Mouse (Mus musculus): ENCODE results near the gene Asb14.
"Not testable (repeated sequence)": the region's sequence is repeated elsewhere in the genome, so short reads cannot be mapped to it uniquely, and the experiment has no call there.

Gene Asb14

GRCm38 (mm10) chr14:26894392-26894791, at the start of gene Asb14:
TSS of gene Asb14 (plus strand) at chr14:26894557.
- DNase-seq: no peak

DNA sequence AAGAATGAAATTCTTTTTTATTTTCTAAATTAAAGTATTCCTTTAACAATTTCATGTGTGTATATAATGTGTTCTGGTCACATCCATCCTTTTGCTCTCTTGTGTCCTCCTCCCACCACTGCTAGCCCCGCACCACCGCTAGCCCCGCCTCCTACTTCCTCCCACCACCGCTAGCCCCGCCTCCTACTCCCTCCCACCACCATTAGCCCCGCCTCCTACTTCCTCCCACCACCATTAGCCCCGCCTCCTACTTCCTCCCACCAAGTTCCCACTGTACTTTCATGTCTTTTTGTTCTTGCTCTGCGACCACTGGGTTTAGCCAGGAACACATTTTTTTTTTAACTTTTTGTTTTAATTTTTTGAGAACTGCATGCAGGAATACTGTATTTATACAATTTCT, 41.3 kb upstream of the Asb14 start:
- no peak for DNase-seq

DNA sequence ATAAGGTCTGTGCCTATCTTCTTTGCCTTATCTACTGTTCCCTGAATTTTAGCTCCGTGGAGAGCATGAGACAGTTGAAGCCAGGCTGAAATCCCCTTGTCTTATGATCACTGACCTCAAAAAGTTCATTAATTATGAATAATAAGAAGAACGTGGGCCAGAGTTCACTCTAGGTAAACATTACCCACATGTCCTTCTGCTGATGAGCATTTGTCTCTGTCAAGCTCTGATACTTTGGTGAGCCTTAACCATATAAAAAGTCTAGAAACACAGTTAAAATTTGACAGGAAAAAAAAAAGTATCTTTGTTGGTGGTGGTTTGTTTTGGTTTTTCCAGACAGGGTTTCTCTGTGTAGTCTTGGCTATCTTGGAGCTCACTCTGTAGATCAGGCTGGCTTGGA, 40.3 kb upstream of the Asb14 start:
- DNase-seq: peak; percentile 10 to 25

GRCm38 (mm10) chr14:26858364-26858763, 36.0 kb upstream of the Asb14 start:
- DNase-seq: peak; percentile 34 to 41

DNA sequence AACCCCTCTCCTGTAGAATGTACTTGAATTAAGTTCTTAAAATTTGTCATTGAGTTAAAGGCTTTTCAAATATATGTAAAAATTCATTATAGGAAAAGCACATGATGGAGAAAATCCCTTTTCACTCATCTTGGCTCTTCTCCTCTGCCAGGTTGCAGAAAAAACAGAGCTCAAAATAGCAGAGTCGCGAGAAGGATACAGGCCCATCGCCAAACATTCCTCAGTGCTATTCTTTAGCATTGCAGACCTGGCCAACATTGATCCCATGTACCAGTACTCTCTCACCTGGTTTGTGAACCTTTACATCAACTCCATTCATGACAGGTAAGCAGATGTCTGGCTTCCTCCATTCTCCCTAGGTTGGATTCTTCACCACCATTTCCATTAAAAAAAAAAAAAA, 35.3 kb upstream of the Asb14 start:
- DNase-seq: no peak

GRCm38 (mm10) chr14:26867356-26867755, 27.0 kb upstream of the Asb14 start:
- no peak for DNase-seq

GRCm38 (mm10) chr14:26868299-26868698, 26.1 kb upstream of the Asb14 start:
- DNase-seq: no peak

- no peak for DNase-seq
These were observed 15.6 kb upstream of the Asb14 start for GRCm38 (mm10) chr14:26878756-26879155.

DNA sequence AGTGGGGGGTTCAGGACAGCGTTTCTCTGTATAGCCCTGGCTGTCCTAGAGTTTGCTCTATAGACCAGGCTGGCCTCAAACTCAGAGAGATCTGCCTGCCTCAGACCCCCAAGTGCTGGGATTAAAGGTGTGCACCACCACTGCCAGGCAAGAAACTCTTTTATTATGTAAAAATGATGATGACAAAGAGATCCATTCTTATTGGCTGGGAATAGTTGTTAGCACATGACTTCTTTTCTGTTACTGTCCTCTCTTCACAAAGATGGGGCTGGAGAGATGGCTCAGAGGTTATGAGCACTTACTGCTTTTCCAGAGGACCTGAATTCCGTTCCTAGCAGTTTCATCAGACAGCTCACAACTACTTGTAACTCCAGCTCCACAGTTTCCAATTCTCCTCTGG, 14.4 kb upstream of the Asb14 start:
- DNase-seq: no peak

GRCm38 (mm10) chr14:26881700-26882099, 12.7 kb upstream of the Asb14 start:
- no peak for DNase-seq

DNA sequence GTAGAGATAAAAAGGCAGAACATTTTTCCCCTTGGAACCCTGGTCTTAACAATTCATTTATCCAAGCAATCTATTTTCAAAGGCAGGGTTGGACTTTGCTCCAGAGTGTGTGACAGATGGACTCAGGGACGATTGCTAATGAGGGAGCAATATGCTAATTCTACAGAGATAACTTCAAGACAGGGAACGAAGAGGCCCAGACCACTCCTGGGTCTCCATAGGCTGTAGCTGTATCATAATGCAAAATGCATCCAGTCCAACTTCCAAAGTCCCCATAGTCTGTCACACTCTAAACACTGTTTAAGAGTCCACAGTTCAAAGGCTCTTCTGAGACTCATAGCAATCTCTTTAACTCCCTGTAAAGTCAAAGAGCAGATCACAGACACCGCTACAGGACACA, 7.1 kb upstream of the Asb14 start:
- DNase-seq: no peak

GRCm38 (mm10) chr14:26890777-26891176, 3.6 kb upstream of the Asb14 start:
- no peak for DNase-seq

GRCm38 (mm10) chr14:26899490-26899889, 5.1 kb downstream of the Asb14 start:
- no peak for DNase-seq

GRCm38 (mm10) chr14:26900893-26901292, 6.5 kb downstream of the Asb14 start:
- no peak for DNase-seq

DNA sequence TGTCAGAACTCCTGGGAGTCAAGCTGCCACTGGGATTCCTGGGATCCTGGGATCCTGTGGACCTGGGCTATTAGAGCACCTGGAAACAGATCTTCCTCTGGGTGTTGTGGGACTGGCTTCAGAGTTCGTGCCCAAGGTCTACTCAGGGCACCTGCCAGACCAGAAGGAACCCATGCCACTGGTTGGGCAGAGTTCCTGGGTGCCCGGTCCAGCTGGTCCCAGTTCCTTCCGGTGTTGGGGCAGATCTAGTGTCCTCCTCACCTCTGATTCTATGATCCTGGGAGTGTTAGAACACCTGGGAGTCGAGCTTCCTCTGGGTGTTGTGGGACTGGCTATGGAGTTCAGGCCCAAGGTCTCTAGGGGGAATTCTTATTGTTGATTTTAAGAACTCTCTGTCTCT, 13.0 kb downstream of the Asb14 start:
- no peak for DNase-seq

- DNase-seq: not testable (repeated sequence)
These were observed 16.1 kb downstream of the Asb14 start for GRCm38 (mm10) chr14:26910461-26910860.

DNA sequence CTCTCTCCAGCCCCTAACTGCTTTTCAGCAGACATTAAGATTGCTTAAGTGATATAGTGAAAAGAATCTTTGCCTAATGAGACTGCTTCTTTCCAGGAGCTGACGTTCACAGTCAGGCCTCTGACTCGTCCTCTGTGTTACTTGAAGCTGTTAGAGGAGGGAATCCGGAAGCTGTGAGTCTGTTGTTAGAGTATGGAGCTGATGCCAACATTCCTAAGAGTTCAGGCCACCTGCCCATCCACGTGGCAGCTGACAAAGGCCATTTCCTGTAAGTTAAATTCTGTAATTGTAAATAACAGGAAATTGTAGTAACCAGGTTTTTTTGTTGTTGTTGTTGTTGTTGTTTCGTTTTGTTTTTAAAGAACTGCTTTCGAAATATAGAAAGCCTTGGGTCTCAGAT, 16.8 kb downstream of the Asb14 start:
- DNase-seq: peak; percentile 43 to 46

DNA sequence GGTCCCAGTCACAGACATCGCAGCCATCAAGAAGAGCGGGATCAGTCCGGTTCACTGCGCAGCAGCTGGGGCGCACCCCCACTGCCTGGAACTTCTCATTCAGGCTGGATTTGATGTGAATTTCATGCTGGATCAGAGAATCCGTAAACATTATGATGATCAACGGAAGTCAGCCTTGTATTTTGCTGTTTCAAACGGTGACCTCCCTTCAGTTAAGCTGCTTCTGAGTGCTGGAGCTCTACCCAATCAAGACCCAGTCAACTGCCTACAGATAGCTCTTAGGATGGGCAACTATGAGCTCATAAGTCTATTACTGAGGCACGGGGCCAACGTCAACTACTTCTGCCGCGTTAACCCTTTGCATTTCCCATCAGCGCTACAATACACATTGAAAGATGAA, 17.5 kb downstream of the Asb14 start:
- DNase-seq: no peak

DNA sequence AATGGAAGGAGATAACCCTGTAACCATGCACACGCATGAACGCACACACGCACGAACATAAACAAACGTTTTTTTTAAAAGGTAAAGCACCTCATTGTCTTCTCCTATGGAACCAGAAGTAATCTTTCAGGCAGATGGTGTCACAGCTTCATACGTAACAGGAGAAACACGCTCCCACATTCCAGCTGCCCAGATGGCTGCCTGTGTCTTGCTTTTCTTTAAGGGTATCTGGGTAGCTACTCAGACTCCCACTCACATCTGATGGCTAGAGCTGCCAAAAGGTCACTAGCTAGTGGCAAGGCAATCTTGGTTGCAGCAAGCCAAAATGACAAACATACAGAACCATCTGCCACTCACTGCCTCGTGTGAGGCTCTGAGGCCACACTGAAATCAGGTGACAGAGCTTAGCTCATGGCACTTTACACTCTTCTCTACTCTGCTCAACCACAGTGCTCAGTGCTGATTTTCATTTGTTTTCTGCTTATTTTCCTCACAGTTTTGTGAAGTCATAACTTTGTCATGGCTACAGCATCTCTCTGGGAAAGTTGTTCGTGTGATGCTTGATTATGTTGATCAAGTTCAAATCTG, 19.4 kb downstream of the Asb14 start:
- no peak for DNase-seq

- no peak for DNase-seq
These were observed 25.0 kb downstream of the Asb14 start for GRCm38 (mm10) chr14:26919310-26919709.

- no peak for DNase-seq
These were observed 29.5 kb downstream of the Asb14 start for GRCm38 (mm10) chr14:26923702-26924421.

GRCm38 (mm10) chr14:26934891-26935290, 40.5 kb downstream of the Asb14 start:
- peak; percentile 52 to 66 for DNase-seq

- no peak for DNase-seq
These were observed 41.2 kb downstream of the Asb14 start for GRCm38 (mm10) chr14:26935558-26935957.

DNA sequence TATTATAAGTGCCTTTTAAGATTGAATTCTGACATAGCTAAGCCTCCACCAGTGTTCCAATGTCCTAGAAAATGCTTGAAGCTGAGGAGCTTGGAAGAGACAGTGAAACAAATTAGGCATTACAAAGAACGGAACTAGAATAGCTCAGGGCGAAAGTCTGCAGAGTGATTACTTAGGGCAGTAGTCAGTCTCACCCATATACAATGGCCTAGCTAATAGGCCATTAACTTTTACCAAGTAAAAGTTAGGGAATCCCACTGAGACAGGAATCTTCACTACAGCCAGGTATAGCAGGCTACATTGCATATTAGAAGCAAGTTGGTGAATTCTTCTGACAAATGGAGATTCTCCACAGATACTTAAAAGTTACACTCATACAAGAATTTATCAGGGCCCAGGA, 61.8 kb downstream of the Asb14 start:
- DNase-seq: not testable (repeated sequence)

- no peak for DNase-seq
These were observed 66.2 kb downstream of the Asb14 start for GRCm38 (mm10) chr14:26960518-26960917.
